Mouse (Mus musculus) E14TG2a.4 (cell line): ENCODE results near the gene Ocm.

Experiments used
- CTCF ChIP-seq: conservative IDR thresholded peaks from 2 replicates; pipeline ENCODE4 v1.5.1; 2014; ENCODE audit warnings: low read length
- NANOG ChIP-seq: IDR thresholded peaks from 2 replicates; pipeline ENCODE4 v1.6.1; 2014; ENCODE audit warnings: borderline replicate concordance, low read length, mixed read lengths

GRCm38 (mm10) chr5:144026620-144027263, at the start of gene Ocm:
- TF ChIP-seq CTCF (no peak), NANOG (no peak)
